Mouse (Mus musculus) embryonic fibroblast, embryonic 13.5 days (primary cell): ENCODE measurements at regions not wholly inside any gene's neighbourhood (a gene's known extent, or its start where the extent isn't known, plus 50 kb on each side); places are given as distances from the start of the nearest gene placed in this dataset.

Experiments
- H3K27ac ChIP-seq: 2 replicates; pipeline ENCODE4 v1.5.1; 2012; ENCODE audit warnings: low read length, control low read depth, inconsistent platforms; ENCODE audit not compliant: insufficient read depth
- H3K4me1 ChIP-seq: 2 replicates; pipeline ENCODE4 v1.6.1; 2011; ENCODE audit warnings: low read length; ENCODE audit not compliant: control insufficient read depth, insufficient read depth
- H3K4me3 ChIP-seq: 2 replicates; pipeline ENCODE4 v1.5.1; 2011; ENCODE audit warnings: mild to moderate bottlenecking, control low read depth, low read length; ENCODE audit not compliant: insufficient read depth
- CTCF ChIP-seq: IDR thresholded peaks from 2 replicates; pipeline ENCODE4 v1.5.1; 2011; ENCODE audit warnings: mild to moderate bottlenecking, control low read depth, low read length, moderate library complexity, borderline replicate concordance; ENCODE audit not compliant: insufficient read depth
- POLR2A ChIP-seq: IDR thresholded peaks from 2 replicates; pipeline ENCODE4 v1.6.1; 2011; ENCODE audit warnings: low read depth, mild to moderate bottlenecking, control low read depth, low read length, moderate library complexity

- H3K4me3 ChIP-seq, result no peak overlapping the region
- no peaks in the 10 kb centered on the region for H3K4me1 ChIP-seq
- H3K27ac ChIP-seq, result no peak overlapping the region
- TF ChIP-seq POLR2A, result no peak
- no peak for TF ChIP-seq CTCF
Measured at GRCm38 (mm10) chr14:25407111-25407510, 51.9 kb upstream of the Zmiz1 start.
